In genomic region chr7:130993907-130994306, GRCm38 (mm10) we compare ENCODE assay signal across 12 mouse cellular contexts. TPM values are rescaled to one million over a fixed set of nuclear protein-coding genes. Genes with fewer than 3 reads are reported as not detected.
DNase-seq lines count a peak whose midpoint lies in the region; ATAC-seq and TF ChIP-seq lines count a peak whose summit lies in the region.
"Had no signal": no experiment of that assay in that cellular context is flagged by ENCODE, and none has a peak within 500 bp of the region (broad histone marks: within the 10 kb centered on the region; RNA-seq: fewer than 3 reads in every experiment).

No protein-coding gene starts in this region.

- WGBS in heart, postnatal 0 days, result 48% methylated on average over 8 of the region's 8 CpGs
- 43% methylated on average over 8 of the region's 8 CpGs for WGBS in heart, embryonic 11.5 days (ENCODE audit: insufficient replicate concordance)
- 52% methylated on average over 8 of the region's 8 CpGs for WGBS in midbrain, postnatal 0 days
- WGBS in midbrain, embryonic 10.5 days, result 51% methylated on average over 8 of the region's 8 CpGs
- 44% methylated on average over 8 of the region's 8 CpGs for WGBS in small intestine, adult 2 months

- H3K9ac ChIP-seq in heart, postnatal 0 days (replicated peaks; ENCODE audit: low read depth, low read length), result no peak overlapping the region
- H3K9ac ChIP-seq in heart, embryonic 11.5 days (ENCODE audit: low read depth, low read length), result no peak overlapping the region
- no peak overlapping the region for H3K9ac ChIP-seq in midbrain, postnatal 0 days (replicated peaks; ENCODE audit: low read length, poor library complexity, severe bottlenecking)

- DNase-seq in heart, postnatal 0 days (ENCODE audit: low spot score), result peak; percentile 14
- DNase-seq in midbrain, postnatal 0 days (ENCODE audit: low spot score), result peak; percentile 53
- no peak for DNase-seq in midbrain, embryonic 10.5 days (ENCODE audit: low spot score)
- no peak for DNase-seq in layer of hippocampus, postnatal 25 days (ENCODE audit: extremely low spot score in 1 of 2, low spot score in 1 of 2)
- DNase-seq: gastrocnemius, postnatal 14 days had no signal

- peak; percentile 69 for TF ChIP-seq CTCF in heart, postnatal 0 days (IDR thresholded peaks at IDR 0.05; ENCODE audit: low read depth)
- peak; percentile 82 for TF ChIP-seq CTCF in midbrain, postnatal 0 days (IDR thresholded peaks at IDR 0.05)
- peak; percentile 61 for TF ChIP-seq CTCF in bone marrow macrophage, adult 2 months (IDR thresholded peaks at IDR 0.05; ENCODE audit: low read depth, low read length)
- peak; percentile 41; the same call in 1 of the 2 replicates for TF ChIP-seq CTCF in small intestine, adult 2 months (IDR thresholded peaks at IDR 0.05; ENCODE audit: extremely low read depth, insufficient read length, insufficient replicate concordance, low read depth, low read length)

- H3K27ac ChIP-seq in heart, postnatal 0 days (ENCODE audit: low read depth), result no peak overlapping the region
- H3K27ac ChIP-seq in heart, embryonic 11.5 days (ENCODE audit: low read depth, low read length), result no peak overlapping the region
- H3K27ac ChIP-seq in midbrain, postnatal 0 days (ENCODE audit: low read depth, low read length), result no peak overlapping the region
- no peak overlapping the region for H3K27ac ChIP-seq in midbrain, embryonic 10.5 days (replicated peaks)
- no peak overlapping the region for H3K27ac ChIP-seq in bone marrow macrophage, adult 2 months (ENCODE audit: insufficient read depth, low read depth, low read length)
- H3K27ac ChIP-seq in small intestine, adult 2 months (ENCODE audit: insufficient read depth, low read depth, low read length), result no peak overlapping the region

- no peak for TF ChIP-seq EP300 in heart, postnatal 0 days (IDR thresholded peaks at IDR 0.05; ENCODE audit: low read depth)

- 0 out of 2 replicates have a peak, but pooled peaks cover 6% of the 10 kb centered on the region for H3K4me1 ChIP-seq in heart, postnatal 0 days (ENCODE audit: control insufficient read depth, insufficient read depth)
- H3K4me1 ChIP-seq in heart, embryonic 11.5 days (ENCODE audit: control insufficient read depth, insufficient read depth, low read length), result no peaks in the 10 kb centered on the region
- no peaks in the 10 kb centered on the region for H3K4me1 ChIP-seq in midbrain, postnatal 0 days (ENCODE audit: insufficient read depth, low read length)
- H3K4me1 ChIP-seq in midbrain, embryonic 10.5 days, result no peaks in the 10 kb centered on the region
- no peaks in the 10 kb centered on the region for H3K4me1 ChIP-seq in bone marrow macrophage, adult 2 months (ENCODE audit: control insufficient read depth, insufficient read depth, low read length)
- H3K4me1 ChIP-seq in small intestine, adult 2 months (ENCODE audit: control insufficient read depth, insufficient read depth, insufficient read length, low read length), result peaks cover 7% of the 10 kb centered on the region; the same call in 1 of the 2 replicates

- ATAC-seq in heart, postnatal 0 days (ENCODE audit: insufficient read depth, low read depth), result no peak
- no peak for ATAC-seq in heart, embryonic 11.5 days (replicated peaks; ENCODE audit: insufficient number of reproducible peaks, low FRiP score, low TSS enrichment)
- no peak for ATAC-seq in midbrain, postnatal 0 days (ENCODE audit: low FRiP score)
- no peak for ATAC-seq in erythroid progenitor cell, adult 5-6 weeks (replicated peaks; ENCODE audit: low FRiP score, poor library complexity, severe bottlenecking)
- ATAC-seq: activated CD4-positive, CD25-positive, alpha-beta regulatory T cell, adult 4 months had no signal

- H3K27me3 ChIP-seq in heart, postnatal 0 days (ENCODE audit: control insufficient read depth, insufficient read depth, low read length), result no peaks in the 10 kb centered on the region
- H3K27me3 ChIP-seq in heart, embryonic 11.5 days (ENCODE audit: control insufficient read depth, insufficient read depth, low read length), result no peaks in the 10 kb centered on the region
- H3K27me3 ChIP-seq in midbrain, postnatal 0 days (ENCODE audit: insufficient read depth, low read length), result no peaks in the 10 kb centered on the region
- H3K27me3 ChIP-seq in midbrain, embryonic 10.5 days (ENCODE audit: low read depth, poor library complexity, severe bottlenecking), result no peaks in the 10 kb centered on the region
- H3K27me3 ChIP-seq in small intestine, adult 2 months (ENCODE audit: control insufficient read depth, insufficient read depth, low read length), result no peaks in the 10 kb centered on the region; the same call in 1 of the 2 replicates

- no peak overlapping the region for H3K4me3 ChIP-seq in heart, postnatal 0 days (ENCODE audit: low read depth, low read length)
- H3K4me3 ChIP-seq in heart, embryonic 11.5 days (ENCODE audit: low read depth, low read length), result no peak overlapping the region
- no peak overlapping the region for H3K4me3 ChIP-seq in midbrain, postnatal 0 days (ENCODE audit: low read depth, low read length)
- H3K4me3 ChIP-seq in midbrain, embryonic 10.5 days, result no peak overlapping the region
- no peak overlapping the region for H3K4me3 ChIP-seq in bone marrow macrophage, adult 2 months (ENCODE audit: insufficient read depth, low read length)
- no peak overlapping the region for H3K4me3 ChIP-seq in small intestine, adult 2 months (ENCODE audit: low read depth, low read length)
- H3K4me3 ChIP-seq: myocyte had no signal

- no peak for TF ChIP-seq POLR2A in bone marrow macrophage, adult 2 months (IDR thresholded peaks at IDR 0.05; ENCODE audit: borderline replicate concordance, low read depth, low read length)
- TF ChIP-seq POLR2A in small intestine, adult 2 months (IDR thresholded peaks at IDR 0.05; ENCODE audit: low read depth, low read length), result no peak

- H3K36me3 ChIP-seq in heart, postnatal 0 days (replicated peaks; ENCODE audit: control insufficient read depth, insufficient read depth, low read length), result no peaks in the 10 kb centered on the region
- H3K36me3 ChIP-seq in heart, embryonic 11.5 days (ENCODE audit: control insufficient read depth, insufficient read depth, low read length), result no peaks in the 10 kb centered on the region
- H3K36me3 ChIP-seq in midbrain, postnatal 0 days (ENCODE audit: insufficient read depth, low read length), result no peaks in the 10 kb centered on the region
- H3K36me3 ChIP-seq in midbrain, embryonic 10.5 days, result no peaks in the 10 kb centered on the region
- H3K36me3 ChIP-seq in small intestine, adult 2 months (ENCODE audit: control insufficient read depth, insufficient read depth, low read length), result no peaks in the 10 kb centered on the region

- H3K9me3 ChIP-seq in heart, postnatal 0 days (replicated peaks; ENCODE audit: control insufficient read depth, low read length), result no peaks in the 10 kb centered on the region
- peaks cover 3% of the 10 kb centered on the region; the same call in 1 of the 2 replicates for H3K9me3 ChIP-seq in heart, embryonic 11.5 days (replicated peaks; ENCODE audit: control insufficient read depth, low read length)
- no peaks in the 10 kb centered on the region; the same call in 1 of the 2 replicates for H3K9me3 ChIP-seq in midbrain, postnatal 0 days (ENCODE audit: low read length)
- H3K9me3 ChIP-seq in midbrain, embryonic 10.5 days (replicated peaks), result no peaks in the 10 kb centered on the region

- no peak overlapping the region for H3K4me2 ChIP-seq in heart, postnatal 0 days (ENCODE audit: low read depth, low read length)
- H3K4me2 ChIP-seq in heart, embryonic 11.5 days, result no peak overlapping the region
- H3K4me2 ChIP-seq in midbrain, postnatal 0 days (ENCODE audit: low read depth, low read length, poor library complexity, severe bottlenecking), result no peak overlapping the region

RNA-seq across cellular contexts. Expression of gene Dmbt1, which starts 37.9 kb away (rescaled TPM):
- not detected in 2 replicates for total RNA-seq in heart, postnatal 0 days (2014; rRNA removed; ENCODE audit: low replicate concordance)
- polyA plus RNA-seq in heart, postnatal 0 days (2015; fragmentation: Nextera tagmentation; extraction: Ambion mirVana), result not detected in 2 replicates
- polyA plus RNA-seq in heart, embryonic 11.5 days (2014; fragmentation: Nextera tagmentation; extraction: Ambion mirVana), result not detected in 2 replicates
- total RNA-seq in midbrain, postnatal 0 days (2014; rRNA removed), result 0.05 TPM in 1 of 2 replicates, not detected in the other
- 0.14 and 0.16 TPM in 2 replicates for polyA plus RNA-seq in midbrain, postnatal 0 days (2015; fragmentation: Nextera tagmentation; extraction: Ambion mirVana)
- not detected in 2 replicates for polyA plus RNA-seq in midbrain, embryonic 10.5 days (2016; fragmentation: Nextera tagmentation; extraction: Ambion mirVana)
- not detected in 2 replicates for polyA plus RNA-seq in bone marrow macrophage, adult 2 months (2012; ENCODE audit: insufficient read depth, insufficient read length, missing spikeins)
- 141 and 758 TPM in 2 replicates for polyA plus RNA-seq in small intestine, adult 2 months (2012; rRNA removed)
- not detected in 2 replicates for total RNA-seq in erythroid progenitor cell, adult 5-6 weeks (2015; ENCODE audit: low replicate concordance)
- not detected in 2 replicates for total RNA-seq in erythroid progenitor cell, adult 5-6 weeks (2017; ENCODE audit: low replicate concordance)
- total RNA-seq in layer of hippocampus, postnatal 25 days (2021), result not detected
- total RNA-seq: gastrocnemius, postnatal 14 days had no signal
- polyA plus RNA-seq: activated CD4-positive, CD25-positive, alpha-beta regulatory T cell, adult 4 months; limb, embryonic 11.5 days; myocyte had no signal

RNA-seq across cellular contexts. Expression of gene Htra1, which starts 58.0 kb away (rescaled TPM):
- 79.7 and 97.9 TPM in 2 replicates for total RNA-seq in heart, postnatal 0 days (2014; rRNA removed; ENCODE audit: low replicate concordance)
- 86.1 and 95.2 TPM in 2 replicates for polyA plus RNA-seq in heart, postnatal 0 days (2015; fragmentation: Nextera tagmentation; extraction: Ambion mirVana)
- 38.7 TPM in 2 replicates for polyA plus RNA-seq in heart, embryonic 11.5 days (2014; fragmentation: Nextera tagmentation; extraction: Ambion mirVana)
- 23.5 and 31.8 TPM in 2 replicates for total RNA-seq in midbrain, postnatal 0 days (2014; rRNA removed)
- 32.9 and 33.3 TPM in 2 replicates for polyA plus RNA-seq in midbrain, postnatal 0 days (2015; fragmentation: Nextera tagmentation; extraction: Ambion mirVana)
- 2.1 and 3.1 TPM in 2 replicates for polyA plus RNA-seq in midbrain, embryonic 10.5 days (2016; fragmentation: Nextera tagmentation; extraction: Ambion mirVana)
- 0.84 and 1.5 TPM in 2 replicates for polyA plus RNA-seq in bone marrow macrophage, adult 2 months (2012; ENCODE audit: insufficient read depth, insufficient read length, missing spikeins)
- 30.2 and 35.8 TPM in 2 replicates for polyA plus RNA-seq in small intestine, adult 2 months (2012; rRNA removed)
- total RNA-seq in erythroid progenitor cell, adult 5-6 weeks (2015; ENCODE audit: low replicate concordance), result not detected in 2 replicates
- not detected in 2 replicates for total RNA-seq in erythroid progenitor cell, adult 5-6 weeks (2017; ENCODE audit: low replicate concordance)
- total RNA-seq in layer of hippocampus, postnatal 25 days (2021), result 100 to 1,000 TPM; 214 to 291 TPM

Comparison
In these comparisons a context has a peak if more than half of its experiments do, and no peak if none do; other contexts are left out.
1. DNase-seq: peak in heart, postnatal 0 days (single experiment) and midbrain, postnatal 0 days (single experiment); none in midbrain, embryonic 10.5 days (single experiment) and layer of hippocampus, postnatal 25 days (0 of 2).
2. RNA of gene Dmbt1, which starts 37.9 kb away (polyA plus RNA-seq): 141 to 758 TPM in small intestine, adult 2 months; 0.14 to 0.16 TPM in midbrain, postnatal 0 days, not detected in heart, postnatal 0 days, not detected in heart, embryonic 11.5 days, not detected in midbrain, embryonic 10.5 days and not detected in bone marrow macrophage, adult 2 months; every median in the first group is over 100 times any median in the second.
3. Peak in every context shown above with its lines, with median percentiles within 50 percentile points of each other: CTCF ChIP-seq.